Mouse (Mus musculus): ENCODE data around the gene Foxn3.

DNA sequence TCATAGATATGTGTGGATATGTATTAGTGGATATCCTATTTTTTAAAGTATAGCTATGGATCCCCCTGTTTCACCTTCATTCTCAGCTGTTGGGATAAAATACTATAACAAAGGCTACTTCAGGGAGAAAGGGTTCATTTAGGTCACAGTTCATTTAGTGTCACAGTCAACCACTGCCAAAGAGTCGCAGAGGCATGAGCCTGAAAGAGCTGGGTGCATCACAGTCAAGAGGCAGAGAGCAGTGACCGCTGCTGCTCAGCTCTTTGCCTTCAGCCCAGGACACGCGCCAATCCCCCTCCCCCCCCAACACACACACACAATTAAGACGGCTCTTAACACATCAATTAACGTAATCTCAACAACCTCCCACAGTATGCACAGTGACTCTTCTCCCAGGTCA lies 131.8 kb downstream of the Foxn3 start:
- no peak for TF ChIP-seq CTCF (IDR thresholded peaks at IDR 0.05; ENCODE audit: low read depth, low read length)
- TF ChIP-seq POLR2A (IDR thresholded peaks at IDR 0.05; ENCODE audit: extremely low read depth, insufficient read depth, low read length), result no peak

Data from liver, adult 2 months (tissue).